Mouse (Mus musculus) limb, embryonic 14.5 days (tissue): ENCODE data around the gene Rps21. TPM values are rescaled to one million over a fixed set of nuclear protein-coding genes. Genes with fewer than 3 reads are reported as not detected.

Experiments
- ATAC-seq: fragments of 200-750 bp; cut with Nextera tagmentation; 2 replicates; pipeline ENCODE4 v1.8.0; 2017; ENCODE audit warnings: low read depth, moderate number of reproducible peaks, moderate TSS enrichment; ENCODE audit not compliant: low FRiP score
- DNase-seq: peaks from one replicate; pipeline ENCODE4 v3.0.0-alpha.2; 2015; ENCODE audit warnings: low spot score
- H3K27ac ChIP-seq: fragments of 300-500 bp; sonication (generic); replicated peaks from 2 replicates; pipeline ENCODE4 v1.5.1; 2014; ENCODE audit warnings: low read depth, mild to moderate bottlenecking, low read length, moderate library complexity, mixed read lengths
- H3K27me3 ChIP-seq: fragments of 300-500 bp; sonication (generic); 2 replicates; pipeline ENCODE4 v1.6.1; 2014; ENCODE audit warnings: low read length, mixed read lengths; ENCODE audit not compliant: control insufficient read depth, insufficient read depth
- H3K36me3 ChIP-seq: fragments of 300-500 bp; sonication (generic); 2 replicates; pipeline ENCODE4 v1.6.1; 2014; ENCODE audit warnings: mild to moderate bottlenecking, low read length, moderate library complexity, mixed read lengths; ENCODE audit not compliant: control insufficient read depth, insufficient read depth
- H3K4me1 ChIP-seq: fragments of 300-500 bp; sonication (generic); 2 replicates; pipeline ENCODE4 v1.6.1; 2014; ENCODE audit warnings: antibody characterized with exemption, low read length, mixed read lengths; ENCODE audit not compliant: control insufficient read depth, insufficient read depth
- H3K4me2 ChIP-seq: fragments of 300-500 bp; sonication (generic); replicated peaks from 2 replicates; pipeline ENCODE4 v1.6.1; 2014; ENCODE audit warnings: low read depth, mild to moderate bottlenecking, low read length, moderate library complexity; ENCODE audit not compliant: severe bottlenecking
- H3K4me3 ChIP-seq: fragments of 300-500 bp; sonication (generic); replicated peaks from 2 replicates; pipeline ENCODE4 v1.5.1; 2014; ENCODE audit warnings: low read length
- H3K9ac ChIP-seq: fragments of 300-500 bp; sonication (generic); 2 replicates; pipeline ENCODE4 v1.6.1; 2014; ENCODE audit warnings: mild to moderate bottlenecking, low read depth, low read length, moderate library complexity; ENCODE audit not compliant: severe bottlenecking
- H3K9me3 ChIP-seq: fragments of 300-500 bp; sonication (generic); 2 replicates; pipeline ENCODE4 v1.6.1; 2016; ENCODE audit warnings: low read length; ENCODE audit not compliant: control insufficient read depth
- POLR2A ChIP-seq: fragments of 200-500 bp; IDR thresholded peaks from 2 replicates; pipeline ENCODE4 v1.8.0; 2012; ENCODE audit warnings: inconsistent platforms, mild to moderate bottlenecking, moderate library complexity, borderline replicate concordance; ENCODE audit not compliant: insufficient read depth, insufficient read length; ENCODE audit errors: extremely low read depth
- WGBS: fragments of 180-500 bp; shearing (Covaris S2); extraction: QIAGEN DNeasy Blood & Tissue Kit; methylation state at CpG from one replicate; pipeline ENCODE4 v1.1.7; 2014; 5-methylcytosine and 5-hydroxymethylcytosine counted together
- polyA plus RNA-seq, 2 experiments: library from polyadenylated mRNA; depleted of rRNA in 1 of 2; stranded (reverse) in 1 of 2; unstranded in 1 of 2; fragments of >200 nt; fragmentation: Nextera tagmentation in 1 of 2; extraction: Ambion mirVana in 1 of 2; gene quantifications; 2 replicates each; pipeline versions ENCODE4 v1.2.1 to v1.2.3; 2012 to 2014

Gene Rps21
- polyA plus RNA-seq, 2 experiments, result 729 to 4,219 TPM

GRCm38 (mm10) chr2:180247916-180248315, 9.3 kb upstream of the Rps21 start:
- H3K9me3 ChIP-seq, result no peaks in the 10 kb centered on the region
- H3K27ac ChIP-seq, result no peak overlapping the region
- H3K9ac ChIP-seq, result no peak overlapping the region
- 93% methylated on average over 5 of the region's 5 CpGs for WGBS
- H3K4me3 ChIP-seq, result no peak overlapping the region
- H3K27me3 ChIP-seq, result no peaks in the 10 kb centered on the region
- H3K36me3 ChIP-seq, result no peaks in the 10 kb centered on the region
- TF ChIP-seq POLR2A, result no peak
- no peak for ATAC-seq
- H3K4me2 ChIP-seq, result no peak overlapping the region
- no peaks in the 10 kb centered on the region for H3K4me1 ChIP-seq
- no peak for DNase-seq

- TF ChIP-seq POLR2A, result no peak
- no peak for ATAC-seq
These were observed 8.1 kb upstream of the Rps21 start for GRCm38 (mm10) chr2:180248947-180249660.

GRCm38 (mm10) chr2:180250930-180251611, 6.1 kb upstream of the Rps21 start:
- ATAC-seq (peak; percentile 83), DNase-seq (peak; percentile 78)
- no peak for TF ChIP-seq POLR2A
- Histone ChIP-seq H3K27me3 (no peaks in the 10 kb centered on the region), H3K9me3 (no peaks in the 10 kb centered on the region), H3K9ac (no peak overlapping the region), H3K36me3 (no peaks in the 10 kb centered on the region), H3K4me3 (no peak overlapping the region), H3K27ac (no peak overlapping the region), H3K4me1 (peaks cover 3% of the 10 kb centered on the region; the same call in 1 of the 2 replicates), H3K4me2 (no peak overlapping the region)
- whole genome bisulfite sequencing, result 31% methylated on average over 11 of the region's 11 CpGs

More at GRCm38 (mm10) chr2:180248947-180249660, 8.1 kb upstream of the Rps21 start:
- H3K9ac ChIP-seq, result no peak overlapping the region
- no peak overlapping the region for H3K4me3 ChIP-seq
- DNase-seq, result no peak
- H3K9me3 ChIP-seq, result no peaks in the 10 kb centered on the region
- 61% methylated on average over 9 of the region's 9 CpGs for WGBS
- H3K36me3 ChIP-seq, result no peaks in the 10 kb centered on the region
- H3K27ac ChIP-seq, result no peak overlapping the region
- H3K4me1 ChIP-seq, result no peaks in the 10 kb centered on the region
- H3K27me3 ChIP-seq, result no peaks in the 10 kb centered on the region
- H3K4me2 ChIP-seq, result no peak overlapping the region

- Histone ChIP-seq H3K4me2 (no peak overlapping the region), H3K36me3 (no peaks in the 10 kb centered on the region), H3K4me3 (no peak overlapping the region), H3K4me1 (peaks cover 8% of the 10 kb centered on the region; the same call in 1 of the 2 replicates), H3K9me3 (no peaks in the 10 kb centered on the region), H3K27me3 (no peaks in the 10 kb centered on the region), H3K9ac (no peak overlapping the region), H3K27ac (no peak overlapping the region)
- ATAC-seq, result no peak
- no peak for TF ChIP-seq POLR2A
- DNase-seq, result no peak
- 53% methylated on average over 3 of the region's 3 CpGs for WGBS
These were observed 5.3 kb upstream of the Rps21 start for GRCm38 (mm10) chr2:180251838-180252237.

GRCm38 (mm10) chr2:180254436-180255209, 2.6 kb upstream of the Rps21 start:
- H3K4me1 ChIP-seq, result peaks cover 14% of the 10 kb centered on the region
- ATAC-seq (no peak), DNase-seq (no peak)
- H3K27me3 ChIP-seq, result no peaks in the 10 kb centered on the region
- no peak overlapping the region for H3K9ac ChIP-seq
- H3K4me2 ChIP-seq, result no peak overlapping the region
- WGBS, result 92% methylated on average over 5 of the region's 5 CpGs
- TF ChIP-seq POLR2A, result no peak
- peaks cover 17% of the 10 kb centered on the region for H3K36me3 ChIP-seq
- no peak overlapping the region for H3K27ac ChIP-seq
- H3K9me3 ChIP-seq, result no peaks in the 10 kb centered on the region
- H3K4me3 ChIP-seq, result no peak overlapping the region
